Mouse (Mus musculus): ENCODE data around the gene Gm13289.
A peak's percentile ranks its signal among the peaks of the same experiment; 100 is the strongest.
"Not testable (repeated sequence)": the region's sequence is repeated elsewhere in the genome, so short reads cannot be mapped to it uniquely, and the experiment has no call there.

Gm13289 gene

DNA sequence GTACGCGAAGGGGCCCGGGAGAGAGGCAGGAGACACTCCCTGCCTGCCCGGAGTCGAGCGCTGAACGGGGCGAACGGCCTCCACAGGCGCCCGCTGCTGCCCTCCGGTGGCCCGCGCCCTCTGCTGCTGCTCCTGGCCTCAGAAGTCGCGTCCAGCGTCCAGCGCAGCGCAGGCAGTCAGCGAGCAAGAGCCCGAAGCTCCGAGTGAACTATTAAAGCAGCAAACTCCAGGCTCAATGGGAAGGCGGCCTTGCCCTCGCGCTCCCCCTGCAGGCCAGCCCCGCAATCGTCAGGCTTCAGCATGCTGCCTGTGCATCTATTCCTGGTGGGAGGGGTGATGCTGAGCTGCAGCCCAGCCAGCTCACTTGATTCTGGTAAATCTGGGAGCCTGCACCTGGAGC is 8.7 kb downstream of the Gm13289 start, which contains the start of gene Gm13276:
TSS of gene Gm13276 (plus strand) at position 301 of the 400 bp plus-strand sequence.
- DNase-seq: not testable (repeated sequence)

DNA sequence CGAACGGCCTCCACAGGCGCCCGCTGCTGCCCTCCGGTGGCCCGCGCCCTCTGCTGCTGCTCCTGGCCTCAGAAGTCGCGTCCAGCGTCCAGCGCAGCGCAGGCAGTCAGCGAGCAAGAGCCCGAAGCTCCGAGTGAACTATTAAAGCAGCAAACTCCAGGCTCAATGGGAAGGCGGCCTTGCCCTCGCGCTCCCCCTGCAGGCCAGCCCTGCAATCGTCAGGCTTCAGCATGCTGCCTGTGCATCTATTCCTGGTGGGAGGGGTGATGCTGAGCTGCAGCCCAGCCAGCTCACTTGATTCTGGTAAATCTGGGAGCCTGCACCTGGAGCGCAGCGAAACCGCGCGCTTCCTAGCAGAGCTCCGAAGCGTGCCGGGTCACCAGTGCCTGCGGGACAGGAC is 11.7 kb downstream of the Gm13289 start, which contains the start of gene Gm13277:
TSS of gene Gm13277 (plus strand) at position 231 of the 400 bp plus-strand sequence.
- peak; percentile 84 for DNase-seq

DNA sequence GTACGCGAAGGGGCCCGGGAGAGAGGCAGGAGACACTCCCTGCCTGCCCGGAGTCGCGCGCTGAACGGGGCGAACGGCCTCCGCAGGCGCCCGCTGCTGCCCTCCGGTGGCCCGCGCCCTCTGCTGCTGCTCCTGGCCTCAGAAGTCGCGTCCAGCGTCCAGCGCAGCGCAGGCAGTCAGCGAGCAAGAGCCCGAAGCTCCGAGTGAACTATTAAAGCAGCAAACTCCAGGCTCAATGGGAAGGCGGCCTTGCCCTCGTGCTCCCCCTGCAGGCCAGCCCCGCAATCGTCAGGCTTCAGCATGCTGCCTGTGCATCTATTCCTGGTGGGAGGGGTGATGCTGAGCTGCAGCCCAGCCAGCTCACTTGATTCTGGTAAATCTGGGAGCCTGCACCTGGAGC is 14.5 kb downstream of the Gm13289 start, which contains the start of gene Gm13278:
TSS of gene Gm13278 (plus strand) at position 301 of the 400 bp plus-strand sequence.
- DNase-seq: not testable (repeated sequence)

DNA sequence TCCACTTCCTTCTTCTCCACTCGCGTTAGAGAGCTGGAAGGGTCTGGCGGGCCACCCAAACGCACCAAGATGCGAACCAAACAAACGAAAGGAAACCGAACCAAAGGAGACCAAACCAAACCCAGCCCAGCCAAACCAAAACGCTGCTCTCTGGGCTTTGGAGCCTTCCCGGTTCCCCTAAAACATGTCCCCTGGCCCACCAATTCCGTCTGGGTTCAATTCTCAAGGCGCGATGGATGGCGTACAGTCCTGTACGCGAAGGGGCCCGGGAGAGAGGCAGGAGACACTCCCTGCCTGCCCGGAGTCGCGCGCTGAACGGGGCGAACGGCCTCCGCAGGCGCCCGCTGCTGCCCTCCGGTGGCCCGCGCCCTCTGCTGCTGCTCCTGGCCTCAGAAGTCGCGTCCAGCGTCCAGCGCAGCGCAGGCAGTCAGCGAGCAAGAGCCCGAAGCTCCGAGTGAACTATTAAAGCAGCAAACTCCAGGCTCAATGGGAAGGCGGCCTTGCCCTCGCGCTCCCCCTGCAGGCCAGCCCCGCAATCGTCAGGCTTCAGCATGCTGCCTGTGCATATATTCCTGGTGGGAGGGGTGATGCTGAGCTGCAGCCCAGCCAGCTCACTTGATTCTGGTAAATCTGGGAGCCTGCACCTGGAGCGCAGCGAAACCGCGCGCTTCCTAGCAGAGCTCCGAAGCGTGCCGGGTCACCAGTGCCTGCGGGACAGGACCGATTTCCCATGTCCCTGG is 17.4 kb downstream of the Gm13289 start, which contains the start of gene Gm13275:
TSS of gene Gm13275 (plus strand) at position 552 of the 740 bp plus-strand sequence.
- DNase-seq: peak; percentile 50

DNA sequence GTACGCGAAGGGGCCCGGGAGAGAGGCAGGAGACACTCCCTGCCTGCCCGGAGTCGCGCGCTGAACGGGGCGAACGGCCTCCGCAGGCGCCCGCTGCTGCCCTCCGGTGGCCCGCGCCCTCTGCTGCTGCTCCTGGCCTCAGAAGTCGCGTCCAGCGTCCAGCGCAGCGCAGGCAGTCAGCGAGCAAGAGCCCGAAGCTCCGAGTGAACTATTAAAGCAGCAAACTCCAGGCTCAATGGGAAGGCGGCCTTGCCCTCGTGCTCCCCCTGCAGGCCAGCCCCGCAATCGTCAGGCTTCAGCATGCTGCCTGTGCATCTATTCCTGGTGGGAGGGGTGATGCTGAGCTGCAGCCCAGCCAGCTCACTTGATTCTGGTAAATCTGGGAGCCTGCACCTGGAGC is 20.4 kb downstream of the Gm13289 start, which contains the start of gene Gm13279:
TSS of gene Gm13279 (plus strand) at position 301 of the 400 bp plus-strand sequence.
- not testable (repeated sequence) for DNase-seq

DNA sequence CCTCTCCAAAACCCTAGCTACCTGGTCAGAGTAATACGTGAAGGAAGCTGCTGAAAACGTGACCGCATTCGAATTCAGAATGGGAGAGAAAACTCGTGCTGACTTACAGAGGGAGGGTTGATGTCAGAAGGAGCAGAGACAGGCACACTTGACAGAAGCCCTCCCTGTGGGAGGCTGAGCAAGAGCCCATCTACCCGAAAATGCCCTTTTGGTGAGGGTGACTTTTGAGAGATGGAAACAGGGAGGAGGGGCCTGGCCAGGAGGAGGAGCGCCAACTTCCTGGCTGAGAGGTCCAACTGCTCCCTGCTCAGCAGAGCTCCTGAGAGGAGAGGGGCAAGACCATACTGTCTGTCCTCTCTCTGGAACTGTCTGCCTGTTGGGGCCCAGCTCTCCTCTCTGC is 22.6 kb downstream of the Gm13289 start, which contains the start of gene Gm13285:
TSS of gene Gm13285 (plus strand) at position 301 of the 400 bp plus-strand sequence.
- DNase-seq: not testable (repeated sequence)

DNA sequence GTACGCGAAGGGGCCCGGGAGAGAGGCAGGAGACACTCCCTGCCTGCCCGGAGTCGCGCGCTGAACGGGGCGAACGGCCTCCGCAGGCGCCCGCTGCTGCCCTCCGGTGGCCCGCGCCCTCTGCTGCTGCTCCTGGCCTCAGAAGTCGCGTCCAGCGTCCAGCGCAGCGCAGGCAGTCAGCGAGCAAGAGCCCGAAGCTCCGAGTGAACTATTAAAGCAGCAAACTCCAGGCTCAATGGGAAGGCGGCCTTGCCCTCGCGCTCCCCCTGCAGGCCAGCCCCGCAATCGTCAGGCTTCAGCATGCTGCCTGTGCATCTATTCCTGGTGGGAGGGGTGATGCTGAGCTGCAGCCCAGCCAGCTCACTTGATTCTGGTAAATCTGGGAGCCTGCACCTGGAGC is 26.2 kb downstream of the Gm13289 start, which contains the start of gene Gm13287:
TSS of gene Gm13287 (plus strand) at position 301 of the 400 bp plus-strand sequence.
- not testable (repeated sequence) for DNase-seq

DNA sequence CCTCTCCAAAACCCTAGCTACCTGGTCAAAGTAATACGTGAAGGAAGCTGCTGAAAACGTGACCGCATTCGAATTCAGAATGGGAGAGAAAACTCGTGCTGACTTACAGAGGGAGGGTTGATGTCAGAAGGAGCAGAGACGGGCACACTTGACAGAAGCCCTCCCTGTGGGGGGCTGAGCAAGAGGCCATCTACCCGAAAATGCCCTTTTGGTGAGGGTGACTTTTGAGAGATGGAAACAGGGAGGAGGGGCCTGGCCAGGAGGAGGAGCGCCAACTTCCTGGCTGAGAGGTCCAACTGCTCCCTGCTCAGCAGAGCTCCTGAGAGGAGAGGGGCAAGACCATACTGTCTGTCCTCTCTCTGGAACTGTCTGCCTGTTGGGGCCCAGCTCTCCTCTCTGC is 28.5 kb downstream of the Gm13289 start, which contains the start of gene Gm13288:
TSS of gene Gm13288 (plus strand) at position 301 of the 400 bp plus-strand sequence.
- not testable (repeated sequence) for DNase-seq

DNA sequence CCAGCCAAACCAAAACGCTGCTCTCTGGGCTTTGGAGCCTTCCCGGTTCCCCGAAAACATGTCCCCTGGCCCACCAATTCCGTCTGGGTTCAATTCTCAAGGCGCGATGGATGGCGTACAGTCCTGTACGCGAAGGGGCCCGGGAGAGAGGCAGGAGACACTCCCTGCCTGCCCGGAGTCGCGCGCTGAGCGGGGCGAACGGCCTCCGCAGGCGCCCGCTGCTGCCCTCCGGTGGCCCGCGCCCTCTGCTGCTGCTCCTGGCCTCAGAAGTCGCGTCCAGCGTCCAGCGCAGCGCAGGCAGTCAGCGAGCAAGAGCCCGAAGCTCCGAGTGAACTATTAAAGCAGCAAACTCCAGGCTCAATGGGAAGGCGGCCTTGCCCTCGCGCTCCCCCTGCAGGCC is 29.0 kb downstream of the Gm13289 start:
- peak; percentile 53 for DNase-seq

DNA sequence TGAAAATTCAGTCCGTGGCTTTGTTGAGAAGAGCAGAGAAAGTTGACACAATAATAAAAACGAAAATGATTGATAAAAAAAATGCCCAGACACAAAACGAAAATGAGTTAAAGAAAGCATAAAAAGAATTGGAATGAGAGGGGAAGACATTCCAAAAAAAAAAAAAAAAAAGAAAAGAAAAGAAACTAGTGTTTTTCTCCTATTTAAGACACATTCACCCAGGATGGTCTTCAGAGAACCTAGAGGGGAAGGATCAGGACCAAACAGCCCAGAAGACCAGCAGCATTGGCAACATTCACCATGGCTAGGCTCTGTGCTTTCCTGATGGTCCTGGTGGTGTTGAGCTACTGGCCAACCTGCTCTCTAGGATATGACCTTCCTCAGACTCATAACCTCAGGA is 39.2 kb downstream of the Gm13289 start, which contains the start of gene Ifna7:
TSS of gene Ifna7 (plus strand) at position 301 of the 400 bp plus-strand sequence.
- DNase-seq: no peak

DNA sequence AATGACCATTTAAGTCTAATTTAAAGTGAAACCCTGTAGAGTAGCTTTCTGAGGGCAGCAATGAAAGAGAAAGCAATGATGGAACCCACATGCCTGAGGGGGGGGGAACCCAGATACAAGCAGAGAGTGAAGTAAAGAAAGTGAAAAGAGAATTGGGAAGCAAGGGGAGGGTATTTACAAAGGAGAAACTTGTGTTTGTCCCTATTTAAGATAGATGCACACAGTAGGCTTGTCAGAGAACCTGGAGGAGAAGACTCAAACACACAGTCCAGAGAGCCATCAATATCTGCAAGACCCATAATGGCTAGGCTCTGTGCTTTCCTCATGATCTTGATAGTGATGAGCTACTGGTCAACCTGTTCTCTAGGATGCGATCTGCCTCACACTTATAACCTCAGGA is 42.9 kb downstream of the Gm13289 start, which contains the start of gene Ifna11:
TSS of gene Ifna11 (plus strand) at position 301 of the 400 bp plus-strand sequence.
- no peak for DNase-seq

DNA sequence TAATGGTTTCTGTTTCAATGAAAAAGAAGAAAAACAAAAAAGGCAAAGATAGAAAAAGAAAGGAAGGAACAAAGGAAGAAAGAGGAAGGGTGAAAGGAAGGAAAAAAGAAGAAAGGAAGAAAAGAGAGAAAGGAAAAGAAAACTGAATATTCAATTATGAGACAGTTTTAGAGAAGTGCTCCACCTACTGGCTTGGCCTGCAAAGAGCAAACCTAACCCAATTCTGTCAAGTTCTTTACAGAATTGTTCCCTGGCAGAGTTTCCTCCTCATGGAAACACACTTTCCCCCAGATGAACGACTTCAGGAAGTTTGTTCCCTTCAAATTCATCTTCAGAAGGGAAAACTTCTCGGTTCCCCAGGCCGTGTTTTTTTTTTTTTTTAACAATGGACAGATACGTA is 46.3 kb downstream of the Gm13289 start:
- peak; percentile 31 for DNase-seq

Data from kidney, postnatal 10 days (tissue).